Mouse (Mus musculus) naive thymus-derived CD4-positive, alpha-beta T cell, adult 2 months (primary cell): ENCODE measurements at regions not wholly inside any gene's neighbourhood (a gene's known extent, or its start where the extent isn't known, plus 50 kb on each side); places are given as distances from the start of the nearest gene placed in this dataset.

Experiments
- DNase-seq: peaks from one replicate; pipeline ENCODE4 v3.0.0-alpha.2; 2011; ENCODE audit warnings: low read depth

DNA sequence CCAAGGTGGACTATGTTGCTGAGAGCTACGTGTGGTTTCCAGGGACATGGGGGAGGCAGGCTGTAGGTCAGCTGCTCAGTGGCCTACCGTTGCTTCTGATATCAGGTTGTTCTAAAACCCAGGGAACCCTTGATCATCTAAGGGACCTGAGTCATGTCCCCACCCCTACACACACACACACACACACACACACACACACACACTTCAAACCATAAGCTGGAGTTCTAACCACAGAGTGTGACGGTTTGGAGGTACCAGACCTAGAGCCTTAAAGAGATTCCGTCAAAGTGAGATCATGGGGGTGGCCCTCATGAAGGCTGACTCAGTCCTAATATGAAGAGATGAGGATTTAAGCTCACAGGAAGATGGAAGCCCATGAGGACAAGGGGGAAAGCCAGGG is 130.8 kb upstream of the Id2 start:
- no peak for DNase-seq

DNA sequence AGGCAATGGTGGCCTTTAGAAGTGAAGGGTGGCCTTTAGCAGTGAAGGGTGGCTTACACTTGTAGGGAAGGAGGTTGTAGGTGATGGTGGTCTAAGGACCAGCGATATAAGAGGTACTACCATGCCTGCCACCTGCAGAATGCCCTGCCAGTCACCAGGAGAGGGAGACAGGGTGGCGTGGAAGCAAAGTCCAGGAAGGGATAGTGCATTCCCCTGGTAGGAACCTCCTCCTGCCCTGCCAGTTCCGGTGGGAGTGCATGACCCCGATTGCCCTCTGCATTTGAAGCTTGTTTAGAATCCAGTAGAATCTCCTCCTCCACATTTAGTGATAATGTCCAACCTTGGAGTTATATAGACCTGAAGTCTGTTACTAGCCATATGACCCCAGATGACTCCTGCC is 127.7 kb upstream of the Id2 start:
- no peak for DNase-seq

DNA sequence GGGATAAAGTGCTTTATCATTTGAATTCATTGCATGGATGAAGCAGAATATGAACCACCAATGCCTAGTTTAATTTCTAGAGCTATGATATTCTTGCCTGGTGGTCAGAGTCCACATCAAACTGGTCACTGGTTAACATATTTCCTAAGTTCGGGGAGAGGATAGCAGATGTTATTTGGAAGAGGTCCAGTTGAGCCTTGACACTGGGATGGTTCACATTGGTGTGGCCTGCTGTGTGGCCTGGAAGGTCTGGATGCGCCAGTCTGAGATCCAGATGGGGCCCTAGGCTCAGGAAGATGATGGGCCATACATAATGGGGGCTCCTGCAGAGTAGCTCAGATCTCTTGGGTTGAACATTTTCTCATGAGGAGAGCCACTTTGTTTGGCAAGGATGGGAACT is 127.3 kb upstream of the Id2 start:
- DNase-seq = no peak

DNA sequence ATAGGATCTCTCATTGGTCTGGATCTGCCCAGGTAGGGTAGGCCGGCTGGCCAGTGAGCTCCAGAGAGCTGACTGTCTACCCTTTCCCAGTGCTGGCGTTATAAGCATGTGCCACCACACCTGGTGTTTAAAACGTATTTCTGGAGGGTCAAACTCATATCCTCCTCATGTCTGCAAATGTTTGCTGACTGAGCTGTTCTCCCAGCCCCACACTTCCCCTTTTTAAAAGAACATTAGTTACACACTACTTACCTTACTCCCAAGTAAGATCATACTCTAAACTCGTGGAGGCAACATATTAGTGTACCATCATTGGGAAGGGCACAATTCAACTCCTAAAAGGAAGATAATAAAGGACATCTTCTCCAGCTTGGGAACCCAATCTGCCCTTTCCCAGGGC is 126.6 kb upstream of the Id2 start:
- DNase-seq = no peak

DNA sequence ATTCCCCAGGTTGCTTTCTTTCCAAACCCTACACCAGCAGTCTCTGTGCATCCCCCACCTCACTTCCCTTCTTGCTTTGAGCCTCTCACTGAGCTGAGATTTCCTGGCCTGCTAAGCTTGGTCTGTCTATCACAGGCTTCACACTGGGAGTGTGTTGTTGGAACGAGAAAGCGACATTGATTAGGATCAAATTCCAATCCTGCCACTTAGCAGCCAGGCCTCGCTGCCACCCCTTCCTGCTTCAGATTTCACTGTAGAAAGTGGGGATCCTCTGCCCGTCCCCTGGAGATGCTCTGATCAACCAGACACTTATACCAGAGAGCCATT is 123.8 kb upstream of the Id2 start:
- no peak for DNase-seq

DNA sequence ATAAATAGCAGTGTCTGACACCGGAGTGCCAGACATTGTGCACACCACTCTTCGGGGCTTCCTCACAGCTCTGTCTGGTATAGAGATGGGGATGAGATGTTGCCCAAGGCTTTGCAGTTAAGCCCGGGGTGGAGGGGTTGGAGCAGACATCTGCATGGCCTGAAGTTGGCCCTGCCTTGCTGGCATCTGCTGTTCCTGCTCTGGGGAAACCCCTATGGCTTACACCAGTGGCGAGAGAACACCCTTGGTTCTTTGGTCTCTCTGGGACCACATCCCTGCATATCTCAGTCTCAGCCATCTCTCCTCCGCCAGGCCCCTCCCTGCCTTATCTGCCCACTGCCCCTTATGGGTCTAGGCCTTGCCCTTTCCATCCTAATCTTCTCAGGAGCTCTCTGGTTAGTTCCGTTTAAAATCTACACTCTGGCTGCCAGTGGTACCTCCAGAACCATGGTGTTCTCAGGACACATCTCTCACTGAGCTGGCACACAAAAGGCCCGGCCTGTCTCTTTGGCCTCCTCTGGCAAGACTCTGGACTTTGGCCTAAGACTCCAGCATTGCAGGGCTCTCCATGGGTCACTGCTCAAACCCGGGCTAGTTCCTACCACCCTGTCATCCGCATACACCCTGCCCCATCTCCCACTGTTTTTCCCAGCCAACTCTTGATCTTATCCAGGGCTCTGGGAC is 123.3 kb upstream of the Id2 start:
- DNase-seq = no peak

DNA sequence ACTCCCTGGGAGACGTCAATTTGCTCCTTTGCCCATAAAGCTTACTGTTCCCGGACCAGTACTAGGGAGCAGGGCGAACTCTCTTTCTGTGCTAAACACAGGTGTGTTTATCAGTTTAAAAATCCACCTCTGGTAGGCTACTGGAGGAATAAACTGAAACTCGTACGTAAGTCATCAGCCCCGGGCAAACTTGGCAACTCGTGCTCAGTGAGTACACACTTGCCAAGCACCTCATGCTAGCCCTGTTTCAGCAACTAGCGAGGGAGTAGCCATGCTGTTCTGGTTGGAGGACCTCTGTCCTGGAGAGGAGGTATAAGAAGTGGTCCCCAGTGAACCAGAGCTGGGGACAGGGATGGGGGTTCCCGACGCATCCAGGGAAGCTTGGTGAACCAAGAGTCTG is 122.6 kb upstream of the Id2 start:
- no peak for DNase-seq

DNA sequence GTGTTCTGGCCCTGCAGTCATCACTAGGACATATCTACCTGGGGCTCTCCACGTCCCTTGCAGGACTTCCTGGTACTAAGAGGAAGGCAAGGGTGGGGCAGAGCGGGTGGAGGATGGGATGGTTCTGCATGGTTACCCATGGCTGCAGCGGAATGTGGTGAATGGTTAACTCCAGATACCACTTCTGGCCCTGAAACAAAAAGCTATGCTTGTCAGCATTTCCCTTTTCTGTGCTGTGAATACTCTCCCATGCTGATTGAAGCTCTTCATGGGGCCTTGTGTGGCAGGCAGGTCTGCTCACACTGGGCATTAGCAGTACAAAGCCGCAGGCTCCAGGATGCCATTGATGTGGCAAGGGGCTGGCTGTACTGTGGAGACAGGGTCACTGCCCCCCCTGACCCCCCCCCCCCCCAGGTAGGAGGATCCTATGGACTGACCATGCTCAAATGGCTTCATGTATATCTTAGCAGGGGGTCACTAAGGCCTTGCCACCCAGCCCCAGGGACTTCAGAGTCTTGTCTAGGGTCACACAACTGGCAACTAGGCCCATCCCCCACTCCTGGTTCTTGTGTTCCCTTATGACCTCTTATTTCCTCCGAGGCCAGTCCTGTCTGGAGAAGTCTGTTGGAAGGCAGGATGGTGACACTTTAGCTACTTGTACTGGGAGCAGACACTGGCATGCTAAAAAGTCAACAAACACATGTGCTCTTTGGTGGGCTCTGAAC is 120.0 kb upstream of the Id2 start:
- DNase-seq = peak; percentile 30

DNA sequence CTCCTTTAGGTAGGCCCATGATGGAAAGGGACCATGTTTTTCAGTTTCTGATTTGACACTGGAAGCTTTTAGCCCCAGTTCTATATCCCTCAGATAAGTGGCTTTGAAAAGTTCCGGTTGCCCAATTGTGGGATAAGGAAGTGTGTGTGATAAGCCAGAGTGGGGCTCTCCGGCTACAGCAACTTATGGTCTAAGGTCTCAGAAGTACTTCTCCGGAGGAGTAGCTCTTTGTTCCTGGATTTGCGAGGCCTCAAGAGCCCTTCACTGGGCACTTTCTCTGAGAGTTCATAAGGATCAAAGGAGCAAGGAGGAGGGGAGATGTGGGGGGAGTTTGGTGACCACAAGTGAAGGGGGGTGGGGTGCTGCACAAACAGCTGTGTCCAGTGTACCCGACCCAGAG is 118.3 kb upstream of the Id2 start:
- DNase-seq = no peak

DNA sequence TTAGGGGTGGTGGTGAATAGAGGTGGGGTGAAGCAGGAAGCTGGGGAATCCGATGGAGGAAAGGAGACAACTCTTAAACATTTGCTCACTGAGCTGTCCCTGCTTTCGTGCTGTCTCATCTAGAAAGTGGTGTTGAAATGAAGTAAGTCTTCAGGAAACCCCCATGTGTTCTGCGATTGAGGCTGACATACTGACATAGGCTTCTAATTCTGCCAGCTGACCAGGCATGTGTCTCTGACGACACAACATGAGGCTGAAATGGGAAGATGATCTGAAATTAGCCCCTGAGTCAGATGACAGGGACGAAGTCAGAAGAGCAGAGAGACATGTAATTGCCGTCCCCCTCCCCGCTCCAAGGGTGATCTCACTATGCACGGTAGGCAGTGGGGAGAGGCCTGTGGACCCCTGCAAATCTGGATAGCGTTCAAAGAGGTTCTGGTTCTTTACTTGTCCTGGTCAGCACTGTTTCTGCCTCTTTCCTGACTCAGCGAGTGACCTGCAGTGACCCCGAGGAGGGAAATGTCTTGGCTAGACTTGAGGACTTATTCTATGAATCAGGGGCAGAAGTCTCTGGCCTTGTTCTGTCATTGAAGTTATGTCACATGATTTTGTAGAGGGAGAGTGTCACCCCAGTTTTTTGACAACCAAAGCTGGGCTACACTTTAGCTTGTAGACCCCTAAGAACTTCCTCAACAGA is 117.0 kb upstream of the Id2 start:
- DNase-seq = no peak

DNA sequence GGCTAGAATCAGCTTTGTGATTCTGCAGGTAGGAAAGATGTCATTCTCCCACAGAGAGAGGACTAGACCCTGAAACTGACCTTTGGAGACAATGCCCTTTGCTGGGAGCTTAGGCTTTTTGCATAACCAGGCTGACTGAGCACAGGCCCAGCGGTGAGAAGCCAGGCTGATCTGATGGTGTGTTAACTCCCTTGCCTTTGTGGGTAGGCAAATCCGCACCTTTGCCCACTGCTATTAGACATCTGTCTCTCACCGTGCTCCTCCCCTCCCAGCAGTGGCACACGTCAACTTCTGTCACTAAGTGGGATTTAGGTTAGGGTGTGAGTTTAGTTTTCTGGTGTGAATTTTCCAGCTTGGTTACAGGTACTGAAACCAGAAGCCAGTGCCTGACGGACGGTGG is 114.4 kb upstream of the Id2 start:
- DNase-seq = no peak

DNA sequence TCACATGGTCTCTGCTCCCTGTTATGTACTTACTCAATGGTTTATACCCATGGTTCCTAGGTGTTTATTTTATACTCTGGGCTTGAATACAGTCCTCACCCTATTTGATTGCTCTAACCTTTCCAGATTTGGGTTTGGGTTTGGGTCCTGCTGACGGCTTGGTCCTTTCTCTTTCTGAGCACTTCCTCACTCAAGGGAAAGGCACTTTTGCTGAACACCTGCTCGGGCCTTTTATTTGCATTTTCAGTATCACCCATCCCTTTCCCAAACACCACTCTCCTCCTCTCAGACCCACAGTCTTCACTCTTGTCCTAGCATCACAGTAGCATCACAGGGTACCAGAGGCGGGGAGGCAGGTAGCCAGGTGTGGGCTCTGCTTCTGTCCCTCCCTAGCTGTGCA is 113.7 kb upstream of the Id2 start:
- no peak for DNase-seq

DNA sequence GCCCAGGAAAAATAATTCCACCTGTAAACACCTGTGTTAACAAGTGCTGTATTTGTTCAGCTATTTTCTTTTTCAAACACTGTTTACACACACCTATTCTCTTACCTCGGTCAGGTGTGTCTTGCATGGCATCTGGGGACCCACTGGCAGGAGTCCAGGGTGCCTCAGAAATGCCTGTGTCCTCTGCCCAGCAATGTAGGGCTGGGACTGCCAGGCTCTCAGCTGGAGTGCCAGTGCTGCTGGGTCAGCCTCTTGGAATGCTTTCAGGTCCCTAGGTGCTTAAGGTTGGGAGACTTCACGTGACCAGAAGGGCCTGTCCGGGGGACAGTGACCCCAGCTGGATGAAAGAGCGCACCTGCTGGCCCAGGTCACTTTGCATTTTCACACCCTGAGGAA is 112.4 kb upstream of the Id2 start:
- DNase-seq = no peak

DNA sequence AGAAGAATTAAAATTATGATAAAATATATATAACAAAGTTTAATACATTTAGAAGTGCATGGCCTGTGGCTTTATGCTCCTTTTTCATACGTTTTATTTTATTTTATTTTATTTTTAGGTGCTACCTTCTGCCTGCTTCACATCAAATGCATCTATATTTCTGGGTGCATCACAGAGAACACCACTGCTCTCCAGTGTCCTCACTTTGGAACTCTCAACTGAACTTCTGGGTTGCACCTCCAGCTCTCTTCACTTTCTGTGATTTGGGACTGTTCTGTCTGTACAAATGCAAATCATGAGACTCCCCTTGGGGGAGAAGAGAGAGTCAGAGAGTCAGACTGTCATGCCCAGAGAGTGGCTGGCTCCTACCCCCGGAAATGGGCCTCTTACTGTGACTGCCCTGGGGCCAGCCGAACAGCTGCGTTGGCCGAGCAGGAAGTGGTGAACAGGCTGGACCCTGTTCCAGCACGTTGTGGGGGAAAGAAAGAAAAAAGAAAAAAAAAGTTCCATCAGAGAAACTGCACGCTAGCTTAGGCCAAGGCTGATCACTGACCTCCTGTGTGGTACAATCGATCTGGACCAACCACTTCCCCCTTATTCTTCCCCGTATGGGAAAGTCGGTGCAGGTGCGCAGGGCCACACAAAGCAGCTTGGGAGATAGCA is 111.9 kb upstream of the Id2 start:
- DNase-seq = no peak

DNA sequence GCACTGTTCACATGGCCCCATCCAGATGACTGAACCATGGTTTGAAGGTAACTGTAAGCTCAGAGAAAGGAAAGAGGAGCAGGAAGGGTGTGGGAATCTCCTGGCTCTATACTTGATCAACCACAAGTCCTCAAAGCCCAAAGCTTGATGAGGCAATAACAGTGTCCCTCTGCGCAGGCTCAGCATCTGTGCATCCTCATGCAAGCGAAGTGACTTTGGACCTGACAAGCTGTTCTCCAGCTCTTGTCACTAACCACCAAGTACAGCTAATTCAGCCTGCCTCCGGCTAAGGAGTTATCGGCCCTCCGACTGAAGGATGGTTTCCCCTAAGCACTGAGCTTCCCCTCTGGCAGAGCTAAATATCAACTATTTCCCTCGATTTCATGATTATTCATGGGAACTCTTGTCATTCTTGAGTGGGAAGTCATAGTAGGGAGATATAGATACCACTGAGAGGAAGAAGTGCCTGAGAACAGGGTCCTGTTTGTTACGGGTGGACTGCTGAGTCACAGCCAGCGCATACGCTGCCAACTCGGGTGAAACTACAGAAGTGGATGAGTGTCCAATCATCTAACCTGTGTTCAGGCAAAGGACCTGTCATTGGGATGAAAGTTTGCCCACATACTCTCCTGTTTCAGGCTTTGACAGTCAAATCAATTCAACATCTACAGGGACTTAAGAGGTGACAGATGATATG is 106.6 kb upstream of the Id2 start:
- no peak for DNase-seq

DNA sequence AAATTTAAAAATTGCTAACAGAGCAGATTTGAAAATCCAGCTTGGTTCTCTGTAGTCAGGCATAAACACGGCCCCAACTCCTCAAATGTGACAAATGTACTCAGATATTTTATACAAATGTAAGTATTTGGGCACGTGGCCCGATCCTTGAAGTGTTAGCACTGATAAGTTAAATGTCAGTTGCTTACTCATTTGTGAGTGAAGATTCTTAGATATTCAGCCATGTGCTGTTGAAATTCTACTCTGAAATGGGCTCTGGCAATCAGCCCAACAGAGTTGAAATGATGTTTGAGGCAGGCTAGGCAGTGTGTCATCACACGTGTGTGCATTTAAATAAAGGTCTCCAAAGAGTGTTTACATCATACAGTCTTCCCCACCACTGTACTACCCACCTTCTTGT is 103.2 kb upstream of the Id2 start:
- DNase-seq = no peak

DNA sequence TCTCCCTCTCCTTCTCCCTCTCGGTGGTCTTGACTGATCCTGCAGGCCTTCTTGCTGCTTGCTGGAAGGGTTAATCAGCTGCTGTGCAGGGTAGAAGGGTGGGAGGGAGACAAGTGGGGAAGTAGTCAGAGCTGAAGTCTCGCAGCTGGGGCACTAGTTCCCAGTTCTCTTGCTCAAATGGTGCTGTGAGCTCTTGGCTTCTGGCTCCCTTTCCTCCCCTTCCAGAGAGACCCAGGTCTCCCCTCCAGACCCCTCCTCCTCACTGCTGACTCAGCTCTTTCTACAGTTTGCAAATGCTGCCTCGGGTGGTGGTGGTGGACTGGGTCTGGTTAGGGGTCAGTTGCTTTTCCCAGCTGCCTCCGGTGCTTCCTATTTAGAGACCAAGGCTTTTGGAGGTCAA is 100.8 kb upstream of the Id2 start:
- DNase-seq = no peak

DNA sequence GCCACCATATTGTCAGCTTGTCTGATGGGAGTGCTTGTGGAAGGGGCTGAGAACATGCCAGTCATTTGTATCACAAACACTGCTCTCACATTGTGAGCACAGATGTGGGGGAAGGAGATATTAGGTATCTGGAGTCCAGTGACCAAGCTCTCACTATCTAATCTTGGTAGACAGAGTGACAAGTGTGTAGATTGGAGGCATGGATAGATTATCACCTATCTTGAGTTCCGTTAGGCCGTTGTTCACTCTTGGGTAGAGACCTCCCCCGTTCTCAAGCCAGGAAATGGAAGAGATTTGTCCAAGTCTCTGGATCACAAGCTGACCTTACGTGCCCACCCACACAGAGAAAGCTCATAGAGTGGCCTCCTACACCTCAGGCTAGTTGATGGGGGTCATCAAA is 99.1 kb upstream of the Id2 start:
- no peak for DNase-seq

DNA sequence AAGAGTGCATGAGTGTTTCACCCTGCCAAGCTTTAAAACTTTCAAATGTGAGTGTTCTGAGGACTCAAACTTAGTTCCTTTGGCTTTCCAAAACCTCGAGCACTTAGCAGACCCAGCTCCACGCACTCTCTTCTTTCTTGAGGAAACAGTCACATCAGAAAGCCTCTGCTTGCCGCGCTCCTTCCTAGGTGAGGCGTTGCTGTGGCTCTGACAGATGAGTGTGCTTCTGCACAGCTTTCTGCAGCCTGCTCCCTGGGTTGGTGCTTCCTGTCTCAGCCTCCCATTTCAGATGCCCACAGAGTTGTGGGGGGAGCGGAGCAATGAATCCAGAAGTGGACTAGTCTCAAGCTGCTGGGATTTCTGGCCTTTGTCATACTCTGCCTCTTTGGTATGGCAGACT is 95.3 kb upstream of the Id2 start:
- DNase-seq = peak; percentile 36

DNA sequence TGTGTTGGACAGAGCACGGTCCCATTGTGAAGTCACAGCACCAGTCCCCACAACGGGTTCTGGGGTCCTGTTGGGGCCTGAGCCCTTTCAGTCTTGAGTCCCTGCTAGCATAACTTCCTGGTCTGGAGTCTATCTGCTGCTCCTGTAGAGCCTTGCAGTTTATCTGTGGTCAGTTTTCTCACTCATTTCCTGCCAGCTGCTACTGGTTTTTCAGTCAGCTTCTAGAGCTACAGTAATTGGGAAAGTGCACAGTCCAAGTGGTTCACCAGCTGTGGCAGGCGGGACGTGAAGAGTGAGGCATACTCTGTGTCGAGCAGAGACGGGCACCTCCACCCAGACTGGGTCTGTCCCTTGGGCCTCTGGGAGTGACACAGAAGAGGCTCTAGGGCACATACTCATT is 93.4 kb upstream of the Id2 start:
- peak; percentile 49 for DNase-seq

DNA sequence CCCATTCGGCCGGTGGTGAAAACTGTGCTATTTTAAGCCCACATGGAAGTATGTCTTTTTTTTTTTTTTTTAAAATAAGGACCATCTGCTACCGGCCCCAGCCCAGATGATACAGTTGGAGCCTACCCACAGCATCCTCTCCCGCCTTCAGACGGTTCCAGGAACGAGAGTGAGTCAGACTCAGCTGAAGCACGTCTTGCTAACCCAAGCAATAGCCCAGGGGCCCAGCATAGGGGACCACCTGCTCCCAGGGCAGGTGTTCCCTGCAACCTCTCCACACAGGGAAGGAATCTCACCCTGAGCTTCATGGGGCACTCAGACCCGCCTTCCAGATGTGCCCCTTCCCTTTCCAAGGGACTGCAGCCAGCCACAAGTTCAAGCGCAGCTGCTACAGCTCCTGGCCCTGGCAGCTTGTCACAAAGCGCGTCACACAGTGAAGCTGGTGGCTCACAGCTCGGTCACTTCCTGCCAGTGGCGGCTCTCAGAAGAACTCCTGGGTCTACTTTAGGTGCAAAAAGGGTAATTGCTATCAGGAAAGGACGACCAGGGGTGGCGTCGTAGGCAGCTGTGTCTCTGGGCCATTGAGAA is 92.3 kb upstream of the Id2 start:
- DNase-seq = peak; percentile 79

DNA sequence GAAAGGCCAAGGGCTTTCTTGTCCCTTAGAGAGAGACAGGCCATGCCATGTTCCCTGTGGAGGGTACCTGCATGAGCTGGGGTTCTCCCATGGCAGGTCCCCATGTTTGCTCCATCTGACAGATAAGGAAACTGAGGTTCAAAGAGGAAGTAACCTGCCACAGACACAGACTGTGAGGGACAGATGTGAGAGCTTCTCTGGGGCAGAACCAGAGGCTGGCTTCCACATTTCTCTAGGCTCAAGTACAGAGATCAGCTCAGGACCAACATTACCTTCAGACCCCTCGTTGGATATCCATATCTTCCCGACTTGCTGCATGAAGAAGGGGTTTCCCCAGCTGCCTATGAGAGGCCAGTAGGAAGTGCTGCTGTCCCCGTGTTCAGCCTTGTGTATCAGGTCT is 91.6 kb upstream of the Id2 start:
- DNase-seq = peak; percentile 26
